ENCODE assay signal across 11 mouse cellular contexts in the genomic region with DNA sequence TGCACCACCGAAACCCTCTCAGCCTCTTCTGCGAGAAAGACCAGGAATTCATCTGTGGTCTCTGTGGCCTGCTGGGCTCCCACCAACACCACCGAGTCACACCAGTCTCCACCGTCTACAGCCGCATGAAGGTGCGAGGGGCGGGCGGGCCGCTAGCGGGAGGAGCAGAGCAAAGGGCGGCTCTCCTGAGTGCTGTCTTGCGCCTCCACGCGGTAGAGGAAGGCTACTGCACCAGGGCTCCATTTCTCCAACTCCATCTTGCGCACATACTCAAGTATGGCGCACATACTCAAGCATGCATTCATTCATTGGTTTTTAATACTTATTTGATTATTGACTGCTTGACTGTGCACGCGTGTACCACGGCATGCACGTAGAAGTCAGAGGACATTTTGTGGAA. TPM values are rescaled to one million over a fixed set of nuclear protein-coding genes. Genes with fewer than 3 reads are reported as not detected.
DNase-seq lines count a peak whose midpoint lies in the region; ATAC-seq and TF ChIP-seq lines count a peak whose summit lies in the region.
"Had no signal": no experiment of that assay in that cellular context is flagged by ENCODE, and none has a peak within 500 bp of the region (broad histone marks: within the 10 kb centered on the region; RNA-seq: fewer than 3 reads in every experiment).

No protein-coding gene starts in this region.

- H3K9ac ChIP-seq in limb, embryonic 12.5 days (replicated peaks), result no peak overlapping the region
- H3K9ac ChIP-seq: liver, embryonic 15.5 days; neural tube, embryonic 15.5 days had no signal

- H3K27ac ChIP-seq in left cerebral cortex, adult 2 months, result no peak overlapping the region
- no peak overlapping the region for H3K27ac ChIP-seq in bone marrow, adult 2 months (ENCODE audit: control insufficient read depth, insufficient read depth, low read depth, low read length, poor library complexity)
- no peak overlapping the region for H3K27ac ChIP-seq in limb, embryonic 12.5 days
- H3K27ac ChIP-seq: liver, embryonic 15.5 days; neural tube, embryonic 15.5 days had no signal

- DNase-seq in CD4-positive, CD25-positive, alpha-beta regulatory T cell, adult 2 months (ENCODE audit: low read depth, low spot score), result peak; percentile 25
- no peak for DNase-seq in left cerebral cortex, adult 2 months (ENCODE audit: extremely low spot score in 1 of 2, low spot score in 2 of 2)
- no peak for DNase-seq in left cerebral cortex, adult 9 months (ENCODE audit: low spot score in 2 of 2)
- DNase-seq in lung, postnatal 10 days, result no peak

- TF ChIP-seq POLR2A in bone marrow, adult 2 months (IDR thresholded peaks at IDR 0.05; ENCODE audit: borderline replicate concordance, control insufficient read depth, low read depth, low read length), result no peak

- WGBS in bone marrow, adult 2 months, result 29% methylated on average over 20 of the region's 20 CpGs
- WGBS in limb, embryonic 12.5 days, result 14% methylated on average over 20 of the region's 20 CpGs

- intact Hi-C loops in left cerebral cortex, adult 2 months (cut with DNase I), result no loop called here

- ATAC-seq in CD4-positive, CD25-positive, alpha-beta regulatory T cell, adult 4 months, result no peak
- no peak for ATAC-seq in limb, embryonic 12.5 days (ENCODE audit: insufficient number of reproducible peaks, insufficient read depth, low FRiP score, low TSS enrichment, low read depth)
- ATAC-seq in monocyte, adult 5-6 weeks (replicated peaks; ENCODE audit: insufficient number of reproducible peaks, low FRiP score, low TSS enrichment, poor library complexity, severe bottlenecking), result no peak

- peak; percentile 30 for TF ChIP-seq CTCF in left cerebral cortex, adult 2 months (IDR thresholded peaks at IDR 0.05)
- TF ChIP-seq CTCF in bone marrow, adult 2 months (IDR thresholded peaks at IDR 0.05; ENCODE audit: control insufficient read depth, insufficient read depth, low read length), result peak; percentile 36

- peaks cover 37% of the 10 kb centered on the region for H3K27me3 ChIP-seq in limb, embryonic 12.5 days

- no peak overlapping the region for H3K4me3 ChIP-seq in left cerebral cortex, adult 2 months
- no peak overlapping the region for H3K4me3 ChIP-seq in bone marrow, adult 2 months (replicated peaks; ENCODE audit: control insufficient read depth, low read depth, low read length)
- H3K4me3 ChIP-seq in limb, embryonic 12.5 days (replicated peaks), result no peak overlapping the region
- H3K4me3 ChIP-seq: liver, embryonic 15.5 days; neural tube, embryonic 15.5 days had no signal

- H3K4me2 ChIP-seq in limb, embryonic 12.5 days, result peak overlapping the region; percentile 28
- H3K4me2 ChIP-seq: liver, embryonic 15.5 days; neural tube, embryonic 15.5 days had no signal

- peaks cover 16% of the 10 kb centered on the region; the same call in 1 of the 2 replicates for H3K9me3 ChIP-seq in limb, embryonic 12.5 days
- H3K9me3 ChIP-seq: liver, embryonic 15.5 days had no signal

- no peaks in the 10 kb centered on the region for H3K36me3 ChIP-seq in limb, embryonic 12.5 days
- H3K36me3 ChIP-seq: liver, embryonic 15.5 days; neural tube, embryonic 15.5 days had no signal

- H3K4me1 ChIP-seq in bone marrow, adult 2 months (ENCODE audit: control insufficient read depth, insufficient read depth, low read length), result no peaks in the 10 kb centered on the region
- no peaks in the 10 kb centered on the region for H3K4me1 ChIP-seq in limb, embryonic 12.5 days (replicated peaks)
- H3K4me1 ChIP-seq: liver, embryonic 15.5 days; neural tube, embryonic 15.5 days had no signal

RNA-seq across cellular contexts. Expression of a gene that starts 0.5 kb away (rescaled TPM):
- not detected for polyA plus RNA-seq in CD4-positive, CD25-positive, alpha-beta regulatory T cell, adult 4 months (2017; shearing (Covaris generic))
- total RNA-seq in left cerebral cortex, adult 2 months (2021), result not detected
- not detected in 2 replicates for polyA plus RNA-seq in bone marrow, adult 2 months (2011; ENCODE audit: insufficient read depth, insufficient read length, low replicate concordance, missing spikeins)
- polyA plus RNA-seq in limb, embryonic 12.5 days (2016; fragmentation: Nextera tagmentation; extraction: Ambion mirVana), result not detected in 2 replicates
- total RNA-seq in monocyte, adult 5-6 weeks (2017), result not detected in 3 replicates
- total RNA-seq: hematopoietic stem cell, adult 5-6 weeks had no signal
- polyA plus RNA-seq: liver, embryonic 15.5 days; neural tube, embryonic 15.5 days had no signal

RNA-seq across cellular contexts. Expression of a gene that starts 3.7 kb away (rescaled TPM):
- polyA plus RNA-seq in CD4-positive, CD25-positive, alpha-beta regulatory T cell, adult 4 months (2017; shearing (Covaris generic)), result not detected
- under 1 TPM in 1 of 2 experiments, not detected in 1; 0.44 TPM for total RNA-seq in left cerebral cortex, adult 2 months (2021)
- not detected in 2 replicates for polyA plus RNA-seq in bone marrow, adult 2 months (2011; ENCODE audit: insufficient read depth, insufficient read length, low replicate concordance, missing spikeins)
- 0.16 TPM in 1 of 2 replicates, not detected in the other for polyA plus RNA-seq in limb, embryonic 12.5 days (2016; fragmentation: Nextera tagmentation; extraction: Ambion mirVana)
- total RNA-seq in monocyte, adult 5-6 weeks (2017), result not detected in 3 replicates
- total RNA-seq: hematopoietic stem cell, adult 5-6 weeks had no signal

RNA-seq across cellular contexts. Expression of a gene that starts 16.2 kb away (rescaled TPM):
- 10 to 100 TPM; 24.7 to 29.1 TPM for polyA plus RNA-seq in CD4-positive, CD25-positive, alpha-beta regulatory T cell, adult 4 months (2017; shearing (Covaris generic))
- 10 to 100 TPM; 22.2 to 22.6 TPM for total RNA-seq in left cerebral cortex, adult 2 months (2021)
- polyA plus RNA-seq in bone marrow, adult 2 months (2011; ENCODE audit: insufficient read depth, insufficient read length, low replicate concordance, missing spikeins), result 5.7 and 12.8 TPM in 2 replicates
- polyA plus RNA-seq in limb, embryonic 12.5 days (2016; fragmentation: Nextera tagmentation; extraction: Ambion mirVana), result 40.0 and 40.1 TPM in 2 replicates
- 6.6 to 14.9 TPM (median 14.8 TPM) in 3 replicates for total RNA-seq in monocyte, adult 5-6 weeks (2017)

RNA-seq across cellular contexts. Expression of a gene that starts 40.8 kb away (rescaled TPM):
- polyA plus RNA-seq in CD4-positive, CD25-positive, alpha-beta regulatory T cell, adult 4 months (2017; shearing (Covaris generic)), result 10 to 100 TPM; 12.2 to 20.4 TPM
- total RNA-seq in left cerebral cortex, adult 2 months (2021), result 10 to 100 TPM; 56.6 to 58.3 TPM
- polyA plus RNA-seq in bone marrow, adult 2 months (2011; ENCODE audit: insufficient read depth, insufficient read length, low replicate concordance, missing spikeins), result 10.0 and 15.8 TPM in 2 replicates
- 19.1 and 22.1 TPM in 2 replicates for polyA plus RNA-seq in limb, embryonic 12.5 days (2016; fragmentation: Nextera tagmentation; extraction: Ambion mirVana)
- 4.1 to 8.7 TPM (median 4.4 TPM) in 3 replicates for total RNA-seq in monocyte, adult 5-6 weeks (2017)
